Comparison of ENCODE assay signal across 16 mouse cellular contexts in genomic region chr16:31204216-31204615, GRCm38 (mm10).
"Had no signal": no experiment of that assay in that cellular context is flagged by ENCODE, and none has a peak within 500 bp of the region (broad histone marks: within the 10 kb centered on the region; RNA-seq: fewer than 3 reads in every experiment).

No protein-coding gene starts in this region.

- H3K36me3 ChIP-seq: liver, embryonic 13.5 days; stomach, embryonic 15.5 days had no signal

- H3K27ac ChIP-seq: liver, embryonic 13.5 days; stomach, embryonic 15.5 days had no signal

- H3K9ac ChIP-seq: liver, embryonic 13.5 days; stomach, embryonic 15.5 days had no signal

- H3K4me2 ChIP-seq: liver, embryonic 13.5 days; midbrain, embryonic 11.5 days; stomach, embryonic 15.5 days had no signal

- DNase-seq: kidney, adult 18-20 months; kidney, adult 9 months; kidney, postnatal 14 days; kidney, postnatal 4 days; layer of hippocampus, postnatal 36 days; liver, embryonic 13.5 days; lung, adult 2 months; lung, postnatal 14 days; lung, postnatal 4 days; midbrain, embryonic 14.5 days; right cerebral cortex, postnatal 14 days; spleen, adult 18-20 months; thymus, adult 18-20 months; thymus, postnatal 36 days had no signal

- H3K4me3 ChIP-seq: liver, embryonic 13.5 days; stomach, embryonic 15.5 days had no signal

- H3K9me3 ChIP-seq: liver, embryonic 13.5 days; stomach, embryonic 15.5 days had no signal

- H3K27me3 ChIP-seq: stomach, embryonic 15.5 days had no signal
